Mouse (Mus musculus) NIH3T3 (cell line): Measurements from ENCODE around the gene Slc1a4.
A peak's percentile ranks its signal among the peaks of the same experiment; 100 is the strongest.

Experiments
- DNase-seq: peaks from one replicate; pipeline ENCODE4 v3.0.0-alpha.2; 2012; ENCODE audit warnings: low read depth

Gene Slc1a4

DNA sequence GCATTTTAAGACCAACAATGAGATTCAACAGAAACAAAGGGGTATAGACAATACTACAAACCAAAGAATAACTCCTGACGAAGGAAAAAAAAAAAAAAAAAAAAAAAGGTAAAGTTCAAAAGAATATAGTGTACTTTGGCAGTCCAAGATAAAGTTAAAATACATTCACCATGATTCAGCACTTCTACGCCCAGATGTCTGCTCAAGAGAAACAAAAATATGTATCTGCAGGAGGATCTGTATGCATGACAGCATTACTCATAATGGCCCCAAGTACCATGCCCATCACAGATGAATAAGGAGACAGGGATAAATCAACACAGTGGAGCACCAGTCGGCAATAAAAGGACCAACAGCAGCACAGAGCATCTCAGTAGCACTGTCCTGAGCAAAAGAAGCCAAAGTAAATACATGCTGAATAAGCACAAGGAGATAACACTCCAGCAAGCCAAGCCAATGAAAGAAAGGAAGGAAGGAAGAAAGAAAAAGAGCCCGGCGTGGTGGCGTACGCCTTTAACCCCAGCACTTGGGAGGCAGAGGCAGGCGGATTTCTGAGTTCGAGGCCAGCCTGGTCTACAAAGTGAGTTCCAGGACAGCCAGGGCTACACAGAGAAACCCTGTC is 7.3 kb downstream of the Slc1a4 start:
- DNase-seq: peak; percentile 62

DNA sequence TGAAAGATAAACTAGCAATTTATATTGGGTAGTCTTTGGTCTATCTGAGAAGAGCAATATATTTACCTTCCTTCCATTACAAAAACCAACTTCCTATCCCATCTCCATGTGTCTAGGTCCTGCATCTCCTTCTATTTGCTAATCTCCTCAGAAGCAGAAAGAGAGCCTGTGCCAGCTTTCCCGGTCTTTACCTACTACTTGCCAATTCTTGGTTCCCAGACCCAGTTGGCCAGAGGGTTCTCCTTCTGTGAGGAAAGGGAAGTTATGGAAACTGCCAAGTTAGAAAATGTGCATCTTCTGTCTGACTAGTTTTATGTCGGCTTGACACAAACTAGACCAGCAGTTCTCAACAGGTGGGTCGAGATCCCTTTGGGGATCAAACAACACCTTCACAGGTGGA is 8.5 kb downstream of the Slc1a4 start:
- no peak for DNase-seq

DNA sequence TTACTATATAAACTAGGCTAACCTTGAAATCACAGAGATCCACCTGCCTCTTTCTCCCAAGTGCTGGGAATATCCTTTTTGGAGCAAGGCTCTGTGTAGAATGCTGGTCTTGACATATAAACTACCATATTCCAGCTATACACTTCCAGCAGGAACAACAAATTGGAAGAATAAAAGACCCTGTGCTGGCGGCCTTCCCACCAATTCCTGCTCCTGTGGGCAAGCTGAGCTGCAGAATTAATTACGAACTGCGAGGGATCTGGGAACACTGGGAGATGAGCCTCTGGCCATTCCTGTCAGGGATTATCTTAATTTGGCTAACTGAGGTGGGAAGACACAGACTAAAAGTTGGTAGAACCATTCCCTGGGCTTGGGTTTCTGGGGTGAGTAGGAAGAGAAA is 10.1 kb downstream of the Slc1a4 start:
- no peak for DNase-seq

DNA sequence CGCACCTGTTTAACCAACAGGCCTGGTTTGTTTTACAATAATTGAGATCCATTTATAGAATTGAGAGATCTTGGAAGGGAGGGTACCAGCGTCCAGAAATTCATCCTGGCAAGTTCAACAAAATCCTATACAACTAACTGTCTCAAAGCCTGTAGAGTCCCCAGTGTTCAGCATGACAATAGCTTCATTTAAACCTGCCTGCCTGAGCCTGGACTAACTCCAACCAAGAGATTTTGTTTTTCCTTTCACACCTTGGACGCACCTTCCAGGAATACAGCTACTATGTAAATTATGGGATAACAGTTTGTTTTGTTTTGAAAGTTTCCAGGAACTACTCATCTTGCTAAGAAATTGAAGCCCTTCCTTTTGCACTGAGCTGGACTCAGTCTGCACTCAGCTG is 11.9 kb downstream of the Slc1a4 start:
- DNase-seq: no peak

DNA sequence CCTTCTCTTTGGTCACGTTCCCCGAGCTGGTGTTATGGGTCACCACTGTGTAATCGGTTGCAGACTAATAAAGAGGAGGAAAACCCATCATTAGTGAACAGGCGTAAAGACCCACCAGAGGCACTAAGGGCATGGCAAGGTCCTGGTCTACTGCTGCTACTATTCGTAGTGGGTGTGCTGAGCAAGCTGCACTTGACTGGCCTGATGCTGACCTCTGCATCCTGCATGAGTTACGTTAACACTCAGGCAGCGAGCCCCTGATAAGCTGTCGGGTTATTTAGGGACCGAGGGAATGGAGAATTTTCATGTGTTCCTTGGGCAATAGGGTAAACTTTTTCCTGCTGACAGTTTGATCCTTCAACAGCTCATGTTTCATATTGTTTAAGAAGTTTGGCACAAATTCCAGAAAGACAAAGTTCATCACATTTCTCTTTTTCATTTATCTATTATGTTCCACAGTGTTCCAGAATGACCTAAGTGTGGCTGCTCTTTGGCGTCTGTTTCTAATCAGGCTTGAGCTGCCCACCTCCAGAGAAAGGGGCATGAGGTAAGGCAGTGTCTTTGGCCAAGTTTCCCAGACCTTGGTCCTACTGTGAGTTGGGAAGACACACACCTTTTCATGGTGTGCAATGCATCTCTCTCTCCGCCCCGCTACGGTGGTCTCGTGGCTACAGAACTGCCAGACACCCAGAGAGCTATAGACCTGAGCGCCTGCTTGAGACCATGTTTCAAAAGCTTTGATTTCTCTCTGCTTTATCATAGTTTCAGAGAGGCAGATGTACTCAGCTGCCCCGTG is 13.7 kb downstream of the Slc1a4 start:
- peak; percentile 28 for DNase-seq

GRCm38 (mm10) chr11:20313576-20313975 is 18.9 kb downstream of the Slc1a4 start:
- DNase-seq: no peak

DNA sequence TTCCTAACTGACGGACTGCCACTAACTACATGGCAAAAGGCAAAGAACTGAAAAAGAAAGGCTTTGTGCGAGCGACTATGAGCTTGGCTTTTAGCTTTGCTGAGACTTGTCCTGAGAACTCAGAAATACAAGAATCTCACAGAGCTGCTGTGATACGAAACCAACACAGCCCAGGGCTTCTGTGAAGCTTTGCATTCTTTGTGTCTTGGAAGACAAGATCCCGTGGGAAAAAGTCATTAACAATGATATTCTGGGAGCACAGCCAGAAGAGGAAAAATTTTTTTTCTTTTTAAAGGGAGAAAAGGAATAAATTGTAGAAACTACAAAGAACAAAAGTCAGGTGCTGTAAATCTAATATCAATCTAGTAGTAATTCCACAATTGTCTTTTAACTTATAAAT is 23.5 kb downstream of the Slc1a4 start:
- peak; percentile 36 for DNase-seq

DNA sequence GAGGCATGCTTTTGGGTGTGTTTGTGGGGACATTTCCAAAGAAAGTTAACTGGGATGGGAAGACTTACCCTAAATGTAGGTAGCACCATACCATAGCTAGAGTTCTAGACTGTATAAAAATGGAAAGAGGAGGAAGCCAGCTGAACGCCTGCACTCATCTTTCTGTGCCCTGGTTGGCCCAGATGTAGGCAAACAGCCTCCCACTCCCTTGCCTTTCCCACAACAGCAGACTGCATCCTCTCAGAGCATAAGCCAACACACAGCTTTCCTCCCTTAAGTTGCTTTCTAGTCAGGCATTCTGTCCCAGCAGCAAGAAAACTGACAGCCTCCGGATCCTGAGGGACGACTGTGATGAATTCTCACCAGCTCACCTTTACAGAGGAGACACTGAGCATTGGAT is 25.1 kb downstream of the Slc1a4 start:
- DNase-seq: no peak

DNA sequence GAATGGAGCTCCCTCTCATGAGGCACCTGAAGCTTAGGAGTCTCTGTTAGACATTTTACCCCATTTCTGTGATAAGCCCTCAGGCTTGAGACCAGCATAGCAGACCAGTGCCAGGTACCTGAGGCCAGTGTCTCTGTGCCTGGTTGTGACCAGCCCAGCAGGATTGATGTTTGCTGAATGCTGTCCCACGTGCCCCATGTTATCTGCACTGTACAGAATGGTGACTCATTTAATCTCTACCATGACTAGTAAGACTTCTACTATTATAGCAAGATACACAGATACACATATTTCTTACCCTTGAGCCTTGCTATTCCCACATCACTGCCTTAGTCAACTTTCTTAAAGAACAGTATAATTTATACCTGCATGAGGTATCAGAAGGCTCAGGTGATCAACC is 26.9 kb downstream of the Slc1a4 start:
- no peak for DNase-seq

DNA sequence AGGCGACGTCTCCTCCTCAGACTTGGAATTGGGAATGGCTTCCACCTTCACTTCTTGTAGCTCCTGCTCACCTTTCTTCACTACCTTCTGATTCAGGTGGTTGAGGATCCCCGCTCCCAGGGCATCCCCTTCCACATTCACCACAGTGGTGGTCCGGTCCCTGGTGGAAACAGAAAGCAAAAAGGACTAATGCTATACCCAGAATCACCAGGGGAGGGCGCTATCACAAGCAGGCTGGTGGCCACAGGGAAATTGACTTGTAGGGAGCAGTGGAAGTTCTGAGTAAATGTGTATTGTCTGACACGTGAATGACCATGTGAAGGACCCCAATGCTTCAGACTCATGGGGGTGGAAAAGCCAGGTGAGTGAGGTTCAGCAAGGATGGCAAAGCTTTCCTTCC is 28.2 kb downstream of the Slc1a4 start:
- DNase-seq: peak; percentile 58

GRCm38 (mm10) chr11:20301332-20301731 is 31.2 kb downstream of the Slc1a4 start:
- no peak for DNase-seq

DNA sequence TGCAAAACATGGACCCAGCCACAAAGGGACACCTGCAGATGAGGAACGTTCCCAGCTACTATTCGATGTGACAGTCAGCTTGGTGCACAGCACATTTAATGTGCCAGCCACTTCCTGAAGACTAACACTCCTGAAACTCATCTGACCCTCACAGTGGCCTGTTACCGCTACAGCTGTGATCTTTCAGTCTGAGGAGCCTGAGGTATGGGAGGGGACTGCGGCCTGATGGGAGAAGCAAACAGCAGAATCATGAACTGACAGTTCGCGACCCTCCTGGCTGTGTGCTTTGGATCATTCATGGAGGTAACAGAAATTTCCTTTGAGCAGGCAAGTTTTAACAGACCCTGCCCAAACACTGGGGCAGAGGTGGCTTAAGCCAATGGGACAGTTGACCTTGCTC is 31.7 kb downstream of the Slc1a4 start:
- no peak for DNase-seq

DNA sequence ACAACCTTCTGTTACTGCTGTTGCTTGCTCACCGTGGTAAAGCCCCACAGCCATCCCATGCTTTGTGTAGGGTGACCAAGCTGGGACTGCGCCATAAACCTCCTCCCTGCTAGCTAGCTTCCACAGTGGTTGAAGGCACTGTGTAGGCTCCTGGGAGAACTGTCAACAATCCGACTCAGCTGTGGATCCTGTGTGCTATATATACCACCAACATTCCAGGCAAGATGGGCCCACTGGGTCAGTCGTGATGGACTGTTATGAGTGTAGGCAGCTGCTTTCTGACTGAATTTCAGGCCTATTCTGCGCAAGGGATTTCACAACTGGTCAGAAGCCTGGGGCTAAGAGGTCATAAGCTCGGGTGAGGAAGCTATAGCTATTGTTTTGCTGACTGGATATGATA is 32.6 kb downstream of the Slc1a4 start:
- peak; percentile 27 for DNase-seq

DNA sequence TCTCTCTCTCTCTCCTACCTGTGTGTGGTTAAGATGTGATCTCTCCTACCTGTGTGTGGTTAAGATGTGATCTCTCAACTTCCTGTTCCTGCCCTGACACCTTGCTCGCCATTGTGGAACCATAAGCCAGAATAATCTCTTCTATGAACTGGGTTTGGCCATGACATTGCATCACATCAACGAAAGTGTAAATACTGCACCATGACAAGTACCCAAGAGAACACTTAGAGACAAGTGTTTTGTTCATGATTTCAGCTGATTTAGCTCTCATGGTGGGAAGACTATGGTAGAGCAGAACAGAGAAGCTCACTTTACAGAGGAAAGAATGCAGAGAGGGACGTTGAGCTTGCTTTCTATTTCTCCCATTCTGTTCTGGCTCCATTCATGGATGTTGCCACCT is 48.0 kb downstream of the Slc1a4 start:
- no peak for DNase-seq

DNA sequence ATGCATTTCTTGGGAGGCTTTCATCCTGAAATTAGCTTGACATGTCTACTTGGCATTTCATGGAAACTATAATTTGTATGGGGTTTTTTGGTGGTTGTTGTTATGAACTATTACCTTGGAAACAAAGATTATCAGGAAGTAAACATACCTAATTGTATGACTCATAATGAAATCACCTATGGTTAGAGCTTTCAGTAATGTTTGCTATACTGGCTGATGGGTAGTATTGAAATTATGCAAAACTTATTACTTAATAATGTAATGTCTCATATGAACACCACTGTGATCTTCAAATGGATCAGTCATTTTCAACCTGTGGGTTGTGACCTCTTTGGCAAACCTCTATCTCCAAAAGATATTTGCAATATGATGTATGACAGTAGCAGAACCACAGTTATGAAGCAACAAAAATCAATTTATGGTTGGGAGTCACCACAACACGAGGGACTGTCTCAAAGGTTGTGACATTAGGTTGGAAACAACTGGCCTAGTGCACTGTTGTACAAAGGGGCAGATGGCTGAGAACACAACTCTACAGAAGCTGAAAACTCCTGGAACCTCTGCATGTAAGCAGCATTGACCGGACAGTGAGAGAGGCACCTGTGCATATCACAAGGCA is 49.8 kb downstream of the Slc1a4 start:
- DNase-seq: no peak

DNA sequence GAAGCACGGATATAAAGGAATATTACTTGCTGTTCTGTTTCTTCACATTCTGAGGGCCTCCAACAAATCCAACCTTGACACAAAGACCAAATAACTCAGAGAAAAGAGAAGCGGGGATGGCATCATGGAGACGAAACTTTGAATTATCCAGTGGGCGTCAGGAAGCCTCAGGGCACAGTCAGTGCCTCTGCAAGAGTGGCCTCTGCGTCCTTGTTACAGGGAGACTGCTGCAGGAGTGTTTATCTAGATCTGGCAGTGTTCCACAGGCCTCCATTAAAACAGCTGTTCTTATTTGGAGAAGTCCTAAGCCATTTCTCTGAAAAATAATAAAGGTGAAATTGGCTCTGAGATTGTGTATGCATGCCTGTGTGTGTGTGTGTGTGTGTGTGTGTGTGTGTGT is 51.5 kb downstream of the Slc1a4 start:
- DNase-seq: peak; percentile 54

DNA sequence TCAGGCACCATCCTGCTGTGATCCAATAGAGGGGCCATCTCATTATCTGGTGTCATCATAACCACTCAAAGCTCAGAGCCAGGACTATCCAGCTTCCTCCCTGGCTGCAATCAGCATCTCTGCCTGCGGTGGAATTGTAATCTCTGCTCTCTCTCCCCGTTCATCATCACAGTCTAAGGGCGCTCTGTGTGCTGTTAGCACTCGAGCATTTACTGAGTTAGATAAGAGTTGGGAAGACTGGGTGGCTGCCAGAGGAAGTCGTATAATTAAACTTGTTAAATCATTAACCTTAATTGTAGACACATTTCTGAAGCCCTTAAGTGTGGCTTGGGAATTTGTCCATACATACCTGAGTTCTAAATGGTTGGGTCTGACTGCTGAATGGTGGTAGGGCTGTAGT is 53.8 kb downstream of the Slc1a4 start:
- no peak for DNase-seq

- DNase-seq: no peak
Observed at GRCm38 (mm10) chr11:20277106-20277505, 55.4 kb downstream of the Slc1a4 start.

- no peak for DNase-seq
Observed at GRCm38 (mm10) chr11:20275974-20276373, 56.5 kb downstream of the Slc1a4 start.

DNA sequence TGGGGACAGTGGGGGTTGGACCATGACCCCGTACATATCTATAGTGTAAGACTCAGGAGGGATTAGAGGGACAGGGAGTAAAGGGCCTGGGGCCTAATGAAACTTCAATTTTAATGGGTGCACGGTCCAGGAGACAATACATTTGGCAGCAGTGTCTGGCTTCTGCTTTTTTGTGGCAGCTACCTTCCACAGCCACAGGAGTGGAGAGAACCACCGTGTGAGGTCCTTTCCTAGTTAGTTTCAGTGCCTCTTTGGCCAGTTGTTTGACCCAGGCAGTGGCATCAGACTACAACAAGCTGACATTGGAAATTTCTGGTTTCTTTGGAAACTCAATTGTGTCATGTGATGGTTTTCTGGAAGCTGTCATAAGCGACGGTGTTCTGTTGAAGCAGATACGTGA is 62.6 kb downstream of the Slc1a4 start:
- no peak for DNase-seq

GRCm38 (mm10) chr11:20262628-20263380 is 69.7 kb downstream of the Slc1a4 start:
- DNase-seq: peak; percentile 77

DNA sequence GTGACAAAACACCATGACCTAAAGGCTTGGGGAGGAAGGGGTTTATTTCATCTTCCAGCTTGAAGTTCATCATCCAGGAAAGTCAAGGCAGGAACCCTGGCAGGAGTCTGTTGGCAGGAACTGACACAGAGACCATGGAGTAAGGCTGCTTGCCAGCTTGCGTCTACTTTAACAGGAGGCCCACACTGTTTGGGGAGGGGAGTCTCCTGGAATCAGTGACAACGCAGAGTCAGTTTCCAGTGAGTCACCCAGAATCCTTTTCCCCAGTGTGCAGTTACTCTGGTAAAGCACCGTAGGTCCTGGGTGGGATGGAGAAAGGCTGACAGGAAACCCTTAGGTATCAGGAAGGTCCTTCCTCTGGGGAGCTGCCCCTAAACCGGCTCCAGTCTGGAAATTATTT is 77.7 kb downstream of the Slc1a4 start:
- no peak for DNase-seq

DNA sequence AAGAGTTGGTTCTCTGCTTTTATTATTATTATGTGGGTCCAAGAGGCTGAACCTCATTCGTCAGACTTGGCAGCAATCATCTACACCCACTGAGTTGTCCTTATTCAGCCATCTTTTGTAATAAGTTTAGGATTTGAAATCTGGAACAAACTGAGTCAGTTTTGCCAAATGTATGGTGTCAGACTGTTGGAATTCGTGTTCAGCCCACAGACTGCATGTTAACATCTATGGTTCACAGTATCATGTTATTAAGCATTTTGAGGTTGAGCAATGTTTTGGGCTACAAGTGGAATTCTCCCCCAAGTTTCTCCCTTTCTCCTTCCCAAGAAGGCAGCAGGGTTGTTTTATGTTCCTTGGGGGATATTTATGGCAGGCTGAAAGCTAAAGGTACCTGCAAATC is 79.4 kb downstream of the Slc1a4 start:
- DNase-seq: peak; percentile 92
